Mouse (Mus musculus) testis, adult 2 months (tissue): Measurements from ENCODE around the gene Ap4m1. TPM values are rescaled to one million over a fixed set of nuclear protein-coding genes. Genes with fewer than 3 reads are reported as not detected.
"Not testable (repeated sequence)": the region's sequence is repeated elsewhere in the genome, so short reads cannot be mapped to it uniquely, and the experiment has no call there.

Source experiments
- H3K27ac ChIP-seq: fragments of 200-500 bp; 2 replicates; pipeline ENCODE4 v1.5.1; 2012; ENCODE audit warnings: low read depth, low read length; ENCODE audit not compliant: control insufficient read depth, insufficient read depth
- H3K27me3 ChIP-seq: fragments of 200-500 bp; 2 replicates; pipeline ENCODE4 v1.6.1; 2012; ENCODE audit warnings: mild to moderate bottlenecking, low read length, moderate library complexity; ENCODE audit not compliant: control insufficient read depth, insufficient read depth
- H3K36me3 ChIP-seq: fragments of 200-500 bp; 2 replicates; pipeline ENCODE4 v1.6.1; 2012; ENCODE audit warnings: mild to moderate bottlenecking, low read length; ENCODE audit not compliant: control insufficient read depth, insufficient read depth
- H3K4me1 ChIP-seq: fragments of 200-500 bp; 2 replicates; pipeline ENCODE4 v1.6.1; 2012; ENCODE audit warnings: low read length; ENCODE audit not compliant: control insufficient read depth, insufficient read depth
- H3K4me3 ChIP-seq: fragments of 200-500 bp; 2 replicates; pipeline ENCODE4 v1.5.1; 2012; ENCODE audit warnings: low read depth, mild to moderate bottlenecking, low read length, moderate library complexity, mixed read lengths; ENCODE audit not compliant: control insufficient read depth
- CTCF ChIP-seq: fragments of 200-500 bp; IDR thresholded peaks from 2 replicates; pipeline ENCODE4 v1.5.1; 2012; ENCODE audit warnings: low read depth, mild to moderate bottlenecking, inconsistent platforms, low read length, moderate library complexity; ENCODE audit not compliant: control insufficient read depth, insufficient read depth, insufficient replicate concordance
- POLR2A ChIP-seq: fragments of 200-500 bp; IDR thresholded peaks from 2 replicates; pipeline ENCODE4 v1.6.1; 2012; ENCODE audit warnings: low read depth, mild to moderate bottlenecking, inconsistent platforms, low read length, moderate library complexity; ENCODE audit not compliant: control insufficient read depth
- polyA plus RNA-seq: library from polyadenylated mRNA; depleted of rRNA; stranded (reverse); fragments of >200 nt; gene quantifications from 2 replicates; pipeline ENCODE4 v1.2.3, GENCODE M21; 2012

The Ap4m1 gene
- polyA plus RNA-seq, 1 experiment: 70.3 TPM

GRCm38 (mm10) chr5:138202086-138202485 is 30.3 kb downstream of the Ap4m1 start:
- Histone ChIP-seq H3K27ac (no peak overlapping the region), H3K4me3 (no peak overlapping the region), H3K36me3 (no peaks in the 10 kb centered on the region), H3K4me1 (no peaks in the 10 kb centered on the region), H3K27me3 (no peaks in the 10 kb centered on the region)
- no peak for TF ChIP-seq CTCF
- no peak for TF ChIP-seq POLR2A

DNA sequence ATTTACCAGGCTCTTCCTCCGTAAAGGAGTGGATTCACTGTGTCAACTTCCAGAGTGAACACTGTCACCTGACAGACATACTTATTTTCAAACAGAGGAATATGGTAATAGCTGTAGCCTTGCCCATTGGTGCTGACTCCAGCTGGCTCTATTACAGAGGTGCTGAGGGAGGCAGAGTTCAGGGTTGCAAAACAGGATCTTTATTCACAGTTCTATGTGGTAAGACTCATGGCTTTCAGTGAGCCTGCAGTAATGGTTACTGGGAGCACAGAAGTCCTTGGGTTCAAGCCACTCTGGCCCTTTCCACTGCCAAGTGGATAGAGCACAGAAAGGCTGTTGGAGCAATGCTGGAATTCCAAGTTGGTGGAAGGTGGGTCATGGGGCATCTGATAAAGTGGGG is 35.5 kb downstream of the Ap4m1 start:
- Histone ChIP-seq H3K4me1 (no peaks in the 10 kb centered on the region), H3K27me3 (no peaks in the 10 kb centered on the region), H3K27ac (no peak overlapping the region), H3K4me3 (no peak overlapping the region), H3K36me3 (no peaks in the 10 kb centered on the region)
- TF ChIP-seq POLR2A (no peak), CTCF (no peak)

GRCm38 (mm10) chr5:138207873-138208272 is 36.1 kb downstream of the Ap4m1 start:
- Histone ChIP-seq H3K27me3 (no peaks in the 10 kb centered on the region), H3K4me1 (no peaks in the 10 kb centered on the region), H3K4me3 (no peak overlapping the region), H3K27ac (no peak overlapping the region), H3K36me3 (no peaks in the 10 kb centered on the region)
- TF ChIP-seq POLR2A: no peak
- no peak for TF ChIP-seq CTCF

- not testable (repeated sequence) for H3K4me1 ChIP-seq, H3K27ac ChIP-seq, H3K27me3 ChIP-seq, H3K36me3 ChIP-seq, H3K4me3 ChIP-seq
Observed at GRCm38 (mm10) chr5:138216632-138217031, 44.8 kb downstream of the Ap4m1 start.

GRCm38 (mm10) chr5:138219864-138220263 is 48.1 kb downstream of the Ap4m1 start:
- Histone ChIP-seq H3K27ac (no peak overlapping the region), H3K4me3 (no peak overlapping the region)
- TF ChIP-seq POLR2A (no peak), CTCF (no peak)

DNA sequence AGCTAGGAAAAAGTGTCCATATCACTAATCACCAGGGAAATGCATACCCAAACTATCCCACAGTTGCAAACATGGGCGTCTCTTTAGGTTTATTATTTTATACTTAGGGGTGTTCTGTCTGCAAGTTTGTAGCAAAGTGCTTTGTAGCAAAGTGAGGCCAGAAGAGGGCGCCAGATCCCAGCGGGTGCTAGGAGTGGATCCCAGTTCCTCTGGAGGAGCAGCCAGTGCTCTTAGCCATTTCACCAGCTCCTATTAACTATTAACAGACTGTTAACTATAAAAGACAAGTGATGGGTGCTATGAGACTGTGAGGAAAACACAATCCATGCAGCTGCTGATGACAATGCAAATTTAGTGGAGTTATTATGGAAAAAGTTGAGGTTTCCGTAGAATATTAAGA is 50.3 kb downstream of the Ap4m1 start:
- Histone ChIP-seq H3K27ac (no peak overlapping the region), H3K4me1 (no peaks in the 10 kb centered on the region), H3K4me3 (no peak overlapping the region), H3K27me3 (no peaks in the 10 kb centered on the region), H3K36me3 (no peaks in the 10 kb centered on the region)
- TF ChIP-seq POLR2A: no peak
- peak; percentile 67; the same call in 1 of the 2 replicates for TF ChIP-seq CTCF

More at GRCm38 (mm10) chr5:138219864-138220263, 48.1 kb downstream of the Ap4m1 start:
- no peaks in the 10 kb centered on the region for H3K4me1 ChIP-seq
- H3K27me3 ChIP-seq: no peaks in the 10 kb centered on the region
- H3K36me3 ChIP-seq: no peaks in the 10 kb centered on the region

- H3K4me1 ChIP-seq: no peaks in the 10 kb centered on the region
- H3K36me3 ChIP-seq: no peaks in the 10 kb centered on the region
- H3K27me3 ChIP-seq: no peaks in the 10 kb centered on the region
- H3K4me3 ChIP-seq: no peak overlapping the region
- H3K27ac ChIP-seq: no peak overlapping the region
- no peak for TF ChIP-seq POLR2A
Observed at GRCm38 (mm10) chr5:138223287-138223686, 51.5 kb downstream of the Ap4m1 start.

DNA sequence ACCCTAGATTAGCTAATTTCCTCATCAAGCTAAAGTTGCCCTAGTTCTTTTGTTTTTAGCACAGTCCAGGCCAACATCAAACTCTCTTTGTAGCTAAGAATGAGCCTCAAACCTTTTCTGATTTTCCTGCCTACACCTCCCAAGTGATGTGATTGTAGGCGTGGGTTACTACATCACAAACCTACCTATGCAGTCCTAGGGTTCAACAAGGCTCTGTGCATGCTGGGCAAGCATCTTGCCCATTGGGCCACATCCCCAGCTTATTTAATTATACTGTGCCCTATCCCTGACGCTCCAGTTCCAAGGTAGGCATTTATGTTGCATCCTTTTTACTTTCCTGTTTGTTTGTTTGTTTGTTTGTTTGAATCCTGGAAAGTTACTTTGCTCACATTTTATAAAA is 53.9 kb downstream of the Ap4m1 start, which contains the start of gene Nxpe5:
Nxpe5 (plus strand) TSS at position 199 of the 400 bp plus-strand sequence.
- Histone ChIP-seq H3K27ac (no peak within 1 kb of the TSS), H3K27me3 (no peaks in the 10 kb centered on the region), H3K4me1 (no peaks in the 10 kb centered on the region), H3K36me3 (no peaks in the 10 kb centered on the region), H3K4me3 (no peak within 1 kb of the TSS)
- TF ChIP-seq POLR2A (no peak), CTCF (no peak)

DNA sequence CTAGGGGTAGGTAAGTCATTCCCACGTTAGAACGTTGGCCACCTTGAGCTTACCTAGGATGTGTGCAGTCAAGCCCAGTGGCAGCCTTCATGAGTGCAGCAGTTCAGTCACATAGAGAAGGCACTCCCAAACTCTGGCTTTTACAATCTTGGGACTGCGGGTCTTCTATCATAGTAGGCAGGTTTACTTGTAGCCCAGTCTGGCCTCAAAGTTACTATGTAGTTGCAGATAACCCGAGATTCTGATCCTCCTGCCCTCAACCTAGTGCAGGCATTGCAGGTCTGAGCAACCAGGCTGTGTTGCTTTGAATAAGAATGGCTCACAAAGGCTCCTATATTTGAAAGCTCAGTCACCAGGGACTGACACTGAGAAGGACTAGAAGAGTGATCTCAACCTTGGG is 54.7 kb downstream of the Ap4m1 start:
- no peak overlapping the region for H3K27ac ChIP-seq
- H3K4me1 ChIP-seq: no peaks in the 10 kb centered on the region
- H3K27me3 ChIP-seq: no peaks in the 10 kb centered on the region
- no peak for TF ChIP-seq CTCF
- TF ChIP-seq POLR2A: no peak
- no peaks in the 10 kb centered on the region for H3K36me3 ChIP-seq
- no peak overlapping the region for H3K4me3 ChIP-seq
